Mouse (Mus musculus): ENCODE results near the gene Gm11549. TPM values are rescaled to one million over a fixed set of nuclear protein-coding genes. Genes with fewer than 3 reads are reported as not detected.

The Gm11549 gene
- polyA plus RNA-seq, 1 experiment: 0.19 TPM

DNA sequence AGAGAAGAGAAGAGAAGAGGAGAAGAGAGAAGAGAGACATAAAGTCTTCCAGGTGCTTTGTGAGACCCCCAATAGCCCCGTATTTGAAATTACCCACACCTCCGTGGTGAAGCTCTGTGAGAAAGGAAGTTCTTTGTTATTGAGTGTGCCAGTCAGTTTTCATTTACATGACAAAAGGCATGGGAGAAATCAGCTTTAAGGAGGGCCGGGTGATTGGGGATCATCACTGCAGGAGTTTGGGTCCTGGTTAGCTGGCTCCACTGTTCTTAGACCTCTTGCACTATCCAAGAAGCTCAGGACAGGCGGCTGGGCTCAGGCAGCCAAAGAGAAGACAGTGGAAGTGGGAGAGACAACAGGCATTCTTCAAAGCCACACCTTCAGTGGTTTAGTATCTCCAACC lies 524 bp upstream of the Gm11549 start:
- no peaks in the 10 kb centered on the region for H3K36me3 ChIP-seq (ENCODE audit: control insufficient read depth, insufficient read depth, low read length)
- H3K4me3 ChIP-seq (ENCODE audit: control insufficient read depth, low read depth, low read length): no peak overlapping the region
- no peaks in the 10 kb centered on the region; the same call in 1 of the 2 replicates for H3K4me1 ChIP-seq (ENCODE audit: control insufficient read depth, insufficient read depth, low read length)
- no peak overlapping the region for H3K27ac ChIP-seq (ENCODE audit: control insufficient read depth, insufficient read depth, low read depth, low read length)
- H3K27me3 ChIP-seq (ENCODE audit: control insufficient read depth, insufficient read depth, low read length): no peaks in the 10 kb centered on the region
- TF ChIP-seq CTCF (IDR thresholded peaks at IDR 0.05; ENCODE audit: control insufficient read depth, insufficient read depth, insufficient replicate concordance, low read depth, low read length): no peak
- TF ChIP-seq POLR2A (IDR thresholded peaks at IDR 0.05; ENCODE audit: control insufficient read depth, low read depth, low read length): no peak

DNA sequence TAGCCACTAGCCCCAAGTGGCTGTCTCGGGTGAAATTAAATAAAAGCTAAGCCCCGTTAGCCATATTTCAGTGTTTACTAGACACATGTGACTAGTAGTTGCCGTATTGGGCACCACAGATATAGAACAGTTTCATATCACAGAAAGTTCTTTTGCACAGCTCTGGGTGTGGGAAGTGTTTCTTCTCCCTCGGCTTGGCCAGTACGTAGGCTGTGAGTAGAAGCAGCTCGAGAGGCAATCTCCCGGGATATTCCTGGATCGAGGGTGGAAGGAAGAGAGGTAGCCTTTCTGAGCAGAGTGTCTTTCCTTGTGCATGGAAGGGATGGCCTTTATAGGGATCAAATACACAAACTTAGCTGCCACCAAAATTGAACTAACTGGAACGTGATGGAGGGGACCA lies 5.4 kb downstream of the Gm11549 start:
- Histone ChIP-seq H3K4me3 (ENCODE audit: control insufficient read depth, low read depth, low read length) (no peak overlapping the region), H3K4me1 (ENCODE audit: control insufficient read depth, insufficient read depth, low read length) (no peaks in the 10 kb centered on the region; the same call in 1 of the 2 replicates), H3K27ac (ENCODE audit: control insufficient read depth, insufficient read depth, low read depth, low read length) (no peak overlapping the region), H3K27me3 (ENCODE audit: control insufficient read depth, insufficient read depth, low read length) (no peaks in the 10 kb centered on the region), H3K36me3 (ENCODE audit: control insufficient read depth, insufficient read depth, low read length) (no peaks in the 10 kb centered on the region)
- TF ChIP-seq CTCF (IDR thresholded peaks at IDR 0.05; ENCODE audit: control insufficient read depth, insufficient read depth, insufficient replicate concordance, low read depth, low read length): no peak
- TF ChIP-seq POLR2A (IDR thresholded peaks at IDR 0.05; ENCODE audit: control insufficient read depth, low read depth, low read length): no peak

DNA sequence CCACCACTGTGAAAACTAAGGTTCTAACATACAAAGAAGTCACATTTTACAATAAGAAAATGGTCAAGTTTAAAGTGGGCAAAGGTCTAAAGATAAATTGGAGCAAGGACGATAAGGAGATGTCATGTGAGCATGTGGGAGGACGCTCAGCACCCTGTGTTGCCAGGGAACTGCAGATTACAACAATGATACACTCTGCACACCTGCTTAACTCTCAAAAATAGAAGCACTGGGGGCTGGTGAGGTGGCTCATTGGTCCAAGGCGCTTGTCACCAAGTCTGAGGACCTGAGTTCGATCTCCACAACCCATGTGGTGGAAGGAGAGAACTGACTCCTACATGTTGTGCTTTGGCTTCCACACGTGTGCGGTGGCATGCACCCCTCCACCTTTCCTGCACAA lies 10.1 kb downstream of the Gm11549 start:
- Histone ChIP-seq H3K27ac (ENCODE audit: control insufficient read depth, insufficient read depth, low read depth, low read length) (no peak overlapping the region), H3K4me1 (ENCODE audit: control insufficient read depth, insufficient read depth, low read length) (no peaks in the 10 kb centered on the region), H3K4me3 (ENCODE audit: control insufficient read depth, low read depth, low read length) (no peak overlapping the region), H3K36me3 (ENCODE audit: control insufficient read depth, insufficient read depth, low read length) (no peaks in the 10 kb centered on the region), H3K27me3 (ENCODE audit: control insufficient read depth, insufficient read depth, low read length) (no peaks in the 10 kb centered on the region)
- TF ChIP-seq CTCF (IDR thresholded peaks at IDR 0.05; ENCODE audit: control insufficient read depth, insufficient read depth, insufficient replicate concordance, low read depth, low read length): no peak

DNA sequence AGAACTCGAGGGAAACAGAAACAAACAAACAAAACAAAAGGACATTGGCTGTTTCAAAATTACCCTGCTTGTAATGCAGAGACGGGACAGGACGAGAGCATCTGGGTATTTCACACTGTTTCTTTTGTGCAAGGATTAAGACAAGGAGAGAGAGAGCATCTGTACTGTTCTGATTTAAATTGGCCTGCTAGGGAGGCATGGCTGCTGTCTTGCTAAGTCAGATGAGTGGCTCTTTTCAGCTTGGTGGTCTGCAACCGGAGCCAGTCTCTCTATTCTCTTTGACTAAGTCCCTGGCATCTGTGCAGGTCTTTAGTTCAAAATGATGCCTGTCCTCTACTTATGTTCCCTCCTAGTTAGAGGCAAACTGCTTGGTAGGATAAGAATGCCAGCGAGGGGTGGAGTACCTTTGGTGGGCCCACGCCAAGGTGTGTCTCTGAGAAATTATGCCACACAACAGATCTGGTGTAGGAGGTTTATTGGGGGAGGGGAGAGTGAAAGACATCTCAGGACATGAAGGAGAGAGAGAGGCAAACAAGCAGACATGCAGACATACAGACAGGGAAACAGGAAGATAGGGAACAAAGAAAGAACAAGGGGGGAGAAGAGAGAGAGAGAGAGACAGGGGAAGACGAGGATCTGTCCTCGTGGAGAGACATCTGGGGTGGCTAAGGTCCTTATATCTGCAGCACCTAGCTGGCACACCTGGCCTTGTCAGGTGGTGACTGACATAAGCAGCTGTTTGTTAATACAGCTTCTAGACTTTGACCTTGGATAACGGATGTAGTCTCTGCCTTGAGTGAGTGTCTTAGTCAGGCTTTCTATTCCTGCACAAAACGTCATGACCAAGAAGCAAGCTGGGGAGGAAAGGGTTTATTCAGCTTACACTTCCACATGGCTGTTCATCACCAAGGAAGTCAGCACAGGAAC lies 15.5 kb downstream of the Gm11549 start:
- Histone ChIP-seq H3K36me3 (ENCODE audit: control insufficient read depth, insufficient read depth, low read length) (no peaks in the 10 kb centered on the region), H3K4me3 (ENCODE audit: control insufficient read depth, low read depth, low read length) (no peak overlapping the region), H3K27me3 (ENCODE audit: control insufficient read depth, insufficient read depth, low read length) (no peaks in the 10 kb centered on the region), H3K27ac (ENCODE audit: control insufficient read depth, insufficient read depth, low read depth, low read length) (no peak overlapping the region), H3K4me1 (ENCODE audit: control insufficient read depth, insufficient read depth, low read length) (no peaks in the 10 kb centered on the region)
- TF ChIP-seq POLR2A (IDR thresholded peaks at IDR 0.05; ENCODE audit: control insufficient read depth, low read depth, low read length): no peak
- TF ChIP-seq CTCF (IDR thresholded peaks at IDR 0.05; ENCODE audit: control insufficient read depth, insufficient read depth, insufficient replicate concordance, low read depth, low read length): no peak

DNA sequence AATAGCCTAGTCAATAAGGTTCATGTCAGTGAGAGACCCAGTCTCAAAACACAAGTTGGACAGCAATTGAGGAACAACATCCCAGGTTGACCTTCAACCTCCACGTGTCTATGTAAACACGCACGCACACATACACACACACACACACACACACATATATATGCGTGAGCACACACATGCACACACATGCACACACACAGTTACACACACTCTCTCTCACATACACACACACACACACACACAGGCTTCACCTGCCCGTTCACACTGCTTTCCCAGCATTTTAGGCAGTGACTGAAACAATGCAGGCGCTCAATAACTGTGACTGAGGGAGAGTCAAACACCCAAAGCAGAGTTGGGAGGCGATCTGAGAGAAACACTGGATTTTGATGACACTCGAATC lies 16.3 kb downstream of the Gm11549 start:
- H3K27me3 ChIP-seq (ENCODE audit: control insufficient read depth, insufficient read depth, low read length): no peaks in the 10 kb centered on the region
- no peak for TF ChIP-seq CTCF (IDR thresholded peaks at IDR 0.05; ENCODE audit: control insufficient read depth, insufficient read depth, insufficient replicate concordance, low read depth, low read length)
- no peak for TF ChIP-seq POLR2A (IDR thresholded peaks at IDR 0.05; ENCODE audit: control insufficient read depth, low read depth, low read length)
- no peaks in the 10 kb centered on the region for H3K36me3 ChIP-seq (ENCODE audit: control insufficient read depth, insufficient read depth, low read length)
- H3K4me1 ChIP-seq (ENCODE audit: control insufficient read depth, insufficient read depth, low read length): no peaks in the 10 kb centered on the region
- H3K27ac ChIP-seq (ENCODE audit: control insufficient read depth, insufficient read depth, low read depth, low read length): no peak overlapping the region
- no peak overlapping the region for H3K4me3 ChIP-seq (ENCODE audit: control insufficient read depth, low read depth, low read length)

DNA sequence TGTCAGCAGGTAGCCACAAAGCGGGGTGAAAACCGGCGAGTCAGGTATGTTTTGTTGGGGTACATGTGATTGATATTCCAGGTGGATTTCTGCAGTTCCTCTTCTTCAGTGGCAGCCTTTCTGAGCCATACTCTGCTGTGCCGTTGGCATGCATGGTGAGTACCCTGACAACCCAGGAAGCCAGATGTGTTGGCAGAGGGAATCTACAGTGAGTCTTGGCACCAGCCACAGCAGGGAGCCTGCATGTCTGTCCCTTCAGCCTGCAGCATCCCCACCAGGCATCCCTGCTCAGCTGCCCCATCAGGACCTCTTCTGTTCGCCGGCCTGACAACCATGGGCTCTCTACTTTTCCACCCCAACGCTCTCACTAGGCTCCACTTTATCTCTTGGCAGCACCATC lies 20.1 kb downstream of the Gm11549 start:
- Histone ChIP-seq H3K27me3 (ENCODE audit: control insufficient read depth, insufficient read depth, low read length) (no peaks in the 10 kb centered on the region), H3K4me1 (ENCODE audit: control insufficient read depth, insufficient read depth, low read length) (peaks cover 2% of the 10 kb centered on the region; the same call in 1 of the 2 replicates), H3K27ac (ENCODE audit: control insufficient read depth, insufficient read depth, low read depth, low read length) (no peak overlapping the region), H3K4me3 (ENCODE audit: control insufficient read depth, low read depth, low read length) (no peak overlapping the region), H3K36me3 (ENCODE audit: control insufficient read depth, insufficient read depth, low read length) (no peaks in the 10 kb centered on the region)
- TF ChIP-seq CTCF (IDR thresholded peaks at IDR 0.05; ENCODE audit: control insufficient read depth, insufficient read depth, insufficient replicate concordance, low read depth, low read length) (no peak), POLR2A (IDR thresholded peaks at IDR 0.05; ENCODE audit: control insufficient read depth, low read depth, low read length) (no peak)

DNA sequence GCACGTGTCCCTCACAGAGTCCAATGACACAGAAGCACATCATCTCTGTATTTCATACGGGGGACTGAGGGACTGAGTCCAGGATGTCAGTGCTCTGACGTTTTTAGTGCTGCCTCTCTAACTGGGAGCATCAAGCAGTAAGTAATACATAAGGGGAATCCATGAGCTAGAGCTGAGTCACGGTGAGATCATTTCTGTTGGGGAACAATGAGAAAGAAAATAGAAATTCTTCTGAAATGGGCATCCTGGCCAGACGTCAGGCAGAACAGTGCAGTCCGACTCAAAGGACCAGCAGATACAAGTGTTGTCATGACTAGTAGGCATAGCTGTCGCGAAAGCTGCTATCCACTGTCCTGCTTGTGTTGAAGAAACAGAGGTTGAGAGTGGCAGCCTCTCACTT lies 20.6 kb downstream of the Gm11549 start:
- no peak overlapping the region for H3K27ac ChIP-seq (ENCODE audit: control insufficient read depth, insufficient read depth, low read depth, low read length)
- no peaks in the 10 kb centered on the region for H3K36me3 ChIP-seq (ENCODE audit: control insufficient read depth, insufficient read depth, low read length)
- TF ChIP-seq CTCF (IDR thresholded peaks at IDR 0.05; ENCODE audit: control insufficient read depth, insufficient read depth, insufficient replicate concordance, low read depth, low read length) (no peak), POLR2A (IDR thresholded peaks at IDR 0.05; ENCODE audit: control insufficient read depth, low read depth, low read length) (no peak)
- H3K27me3 ChIP-seq (ENCODE audit: control insufficient read depth, insufficient read depth, low read length): no peaks in the 10 kb centered on the region
- peaks cover 4% of the 10 kb centered on the region; the same call in 1 of the 2 replicates for H3K4me1 ChIP-seq (ENCODE audit: control insufficient read depth, insufficient read depth, low read length)
- no peak overlapping the region for H3K4me3 ChIP-seq (ENCODE audit: control insufficient read depth, low read depth, low read length)
